Mouse (Mus musculus) lung, embryonic 16.5 days (tissue): ENCODE data around the gene Limk1. TPM values are rescaled to one million over a fixed set of nuclear protein-coding genes. Genes with fewer than 3 reads are reported as not detected.
"Not testable (repeated sequence)": the region's sequence is repeated elsewhere in the genome, so short reads cannot be mapped to it uniquely, and the experiment has no call there.

Source experiments
- ATAC-seq: fragments of 200-750 bp; cut with Nextera tagmentation; 2 replicates; pipeline ENCODE4 v1.8.0; 2017; ENCODE audit warnings: low read depth, mild to moderate bottlenecking, moderate library complexity
- H3K27ac ChIP-seq: fragments of 300-500 bp; sonication (generic); 2 replicates; pipeline ENCODE4 v1.5.1; 2014; ENCODE audit warnings: mild to moderate bottlenecking, control low read depth, low read length
- H3K27me3 ChIP-seq: fragments of 300-500 bp; sonication (generic); 2 replicates; pipeline ENCODE4 v1.6.1; 2014; ENCODE audit warnings: low read depth, low read length, mixed read lengths; ENCODE audit not compliant: control insufficient read depth, insufficient read depth
- H3K36me3 ChIP-seq: fragments of 300-500 bp; sonication (generic); 2 replicates; pipeline ENCODE4 v1.6.1; 2014; ENCODE audit warnings: low read length; ENCODE audit not compliant: control insufficient read depth, insufficient read depth
- H3K4me1 ChIP-seq: fragments of 300-500 bp; sonication (generic); replicated peaks from 2 replicates; pipeline ENCODE4 v1.6.1; 2014; ENCODE audit warnings: low read length, mixed read lengths; ENCODE audit not compliant: control insufficient read depth, insufficient read depth
- H3K4me2 ChIP-seq: fragments of 300-500 bp; sonication (generic); 2 replicates; pipeline ENCODE4 v1.6.1; 2014; ENCODE audit warnings: low read depth, low read length, control low read depth
- H3K4me3 ChIP-seq: fragments of 300-500 bp; sonication (generic); 2 replicates; pipeline ENCODE4 v1.5.1; 2014; ENCODE audit warnings: mild to moderate bottlenecking, low read length, control low read depth
- H3K9ac ChIP-seq: fragments of 300-500 bp; sonication (generic); 2 replicates; pipeline ENCODE4 v1.6.1; 2014; ENCODE audit warnings: low read length, control low read depth
- H3K9me3 ChIP-seq: fragments of 300-500 bp; sonication (generic); 2 replicates; pipeline ENCODE4 v1.6.1; 2016; ENCODE audit warnings: low read length; ENCODE audit not compliant: control insufficient read depth
- WGBS: fragments of 180-500 bp; shearing (Covaris S2); extraction: QIAGEN DNeasy Blood & Tissue Kit; methylation state at CpG from one replicate; pipeline ENCODE4 v1.1.7; 2014; 5-methylcytosine and 5-hydroxymethylcytosine counted together
- polyA plus RNA-seq: library from polyadenylated mRNA; unstranded; fragments of >200 nt; fragmentation: Nextera tagmentation; extraction: Ambion mirVana; gene quantifications from 2 replicates; pipeline ENCODE4 v1.2.1, GENCODE M21; 2015

Gene Limk1
- polyA plus RNA-seq, 1 experiment from 2014 or later: 8.3 TPM

- no peak overlapping the region for H3K4me2 ChIP-seq
- H3K36me3 ChIP-seq: peaks cover 9% of the 10 kb centered on the region
- peaks cover 22% of the 10 kb centered on the region for H3K4me1 ChIP-seq
- no peaks in the 10 kb centered on the region for H3K27me3 ChIP-seq
- no peak overlapping the region for H3K4me3 ChIP-seq
- H3K27ac ChIP-seq: peak overlapping the region; percentile 62; the same call in 1 of the 2 replicates
- ATAC-seq: no peak
- no peak overlapping the region for H3K9ac ChIP-seq
- H3K9me3 ChIP-seq: no peaks in the 10 kb centered on the region
- 88% methylated on average over 1 of the region's 1 CpGs for WGBS
These were observed 16.2 kb downstream of the Limk1 start for GRCm38 (mm10) chr5:134672198-134672516.

- Histone ChIP-seq H3K27ac (peak overlapping the region; percentile 62; the same call in 1 of the 2 replicates), H3K9ac (0 out of 2 replicates have a peak overlapping the region, but pooled peaks have one; percentile 0), H3K4me1 (peaks cover 16% of the 10 kb centered on the region), H3K9me3 (no peaks in the 10 kb centered on the region), H3K27me3 (no peaks in the 10 kb centered on the region), H3K4me2 (no peak overlapping the region), H3K36me3 (peaks cover 9% of the 10 kb centered on the region), H3K4me3 (no peak overlapping the region)
- WGBS: 52% methylated on average over 17 of the region's 17 CpGs
- ATAC-seq: no peak
These were observed 16.8 kb downstream of the Limk1 start for GRCm38 (mm10) chr5:134671335-134672197.

GRCm38 (mm10) chr5:134669001-134669708 is 19.2 kb downstream of the Limk1 start:
- peaks cover 14% of the 10 kb centered on the region for H3K36me3 ChIP-seq
- WGBS: 80% methylated on average over 20 of the region's 20 CpGs

GRCm38 (mm10) chr5:134668495-134668894 is 19.9 kb downstream of the Limk1 start:
- Histone ChIP-seq H3K27ac (no peak overlapping the region), H3K4me3 (no peak overlapping the region), H3K36me3 (peaks cover 16% of the 10 kb centered on the region), H3K9me3 (no peaks in the 10 kb centered on the region), H3K4me1 (peaks cover 4% of the 10 kb centered on the region), H3K27me3 (no peaks in the 10 kb centered on the region), H3K9ac (no peak overlapping the region), H3K4me2 (no peak overlapping the region)
- WGBS: 40% methylated on average over 8 of the region's 8 CpGs
- peak; percentile 16; the same call in 1 of the 2 replicates for ATAC-seq

More at GRCm38 (mm10) chr5:134669001-134669708, 19.2 kb downstream of the Limk1 start:
- ATAC-seq: no peak
- no peak overlapping the region for H3K27ac ChIP-seq
- no peak overlapping the region for H3K4me2 ChIP-seq
- no peaks in the 10 kb centered on the region for H3K27me3 ChIP-seq
- no peak overlapping the region for H3K4me3 ChIP-seq
- no peaks in the 10 kb centered on the region for H3K9me3 ChIP-seq
- no peak overlapping the region for H3K9ac ChIP-seq
- H3K4me1 ChIP-seq: peaks cover 4% of the 10 kb centered on the region

GRCm38 (mm10) chr5:134656708-134657107 is 31.7 kb downstream of the Limk1 start:
- H3K36me3 ChIP-seq: peaks cover 4% of the 10 kb centered on the region
- no peaks in the 10 kb centered on the region for H3K27me3 ChIP-seq
- no peak overlapping the region for H3K4me2 ChIP-seq
- no peak overlapping the region for H3K9ac ChIP-seq
- H3K4me3 ChIP-seq: no peak overlapping the region
- no peaks in the 10 kb centered on the region for H3K9me3 ChIP-seq
- no peak for ATAC-seq
- H3K27ac ChIP-seq: no peak overlapping the region
- 82% methylated on average over 4 of the region's 4 CpGs for WGBS
- H3K4me1 ChIP-seq: peaks cover 10% of the 10 kb centered on the region

- ATAC-seq: peak; percentile 82
- Histone ChIP-seq H3K4me2 (no peak overlapping the region), H3K9ac (no peak overlapping the region), H3K27me3 (no peaks in the 10 kb centered on the region), H3K9me3 (0 out of 2 replicates have a peak, but pooled peaks cover 3% of the 10 kb centered on the region), H3K4me1 (peaks cover 15% of the 10 kb centered on the region), H3K36me3 (peaks cover 2% of the 10 kb centered on the region; the same call in 1 of the 2 replicates), H3K27ac (peak overlapping the region; percentile 66), H3K4me3 (no peak overlapping the region)
- WGBS: 13% methylated on average over 7 of the region's 7 CpGs
These were observed 36.4 kb downstream of the Limk1 start for GRCm38 (mm10) chr5:134652015-134652414.

- no peak for ATAC-seq
These were observed 37.5 kb downstream of the Limk1 start for GRCm38 (mm10) chr5:134650926-134651325.

GRCm38 (mm10) chr5:134648976-134649375 is 39.4 kb downstream of the Limk1 start:
- not testable (repeated sequence) for H3K4me2 ChIP-seq, H3K27ac ChIP-seq, H3K4me3 ChIP-seq, H3K9ac ChIP-seq, ATAC-seq, H3K9me3 ChIP-seq, H3K36me3 ChIP-seq, H3K27me3 ChIP-seq
- WGBS: 74% methylated on average over 3 of the region's 4 CpGs
- H3K4me1 ChIP-seq: peaks cover 29% of the 10 kb centered on the region

More at GRCm38 (mm10) chr5:134650926-134651325, 37.5 kb downstream of the Limk1 start:
- 45% methylated on average over 4 of the region's 5 CpGs for WGBS
- no peaks in the 10 kb centered on the region for H3K27me3 ChIP-seq
- H3K9ac ChIP-seq: no peak overlapping the region
- 0 out of 2 replicates have a peak, but pooled peaks cover 3% of the 10 kb centered on the region for H3K9me3 ChIP-seq
- peaks cover 15% of the 10 kb centered on the region for H3K4me1 ChIP-seq
- H3K36me3 ChIP-seq: no peaks in the 10 kb centered on the region
- no peak overlapping the region for H3K4me3 ChIP-seq
- no peak overlapping the region for H3K4me2 ChIP-seq
- no peak overlapping the region for H3K27ac ChIP-seq

GRCm38 (mm10) chr5:134647394-134647793 is 41.0 kb downstream of the Limk1 start:
- Histone ChIP-seq H3K9ac (no peak overlapping the region), H3K4me1 (peaks cover 28% of the 10 kb centered on the region), H3K27me3 (no peaks in the 10 kb centered on the region), H3K36me3 (no peaks in the 10 kb centered on the region), H3K4me2 (no peak overlapping the region), H3K27ac (no peak overlapping the region), H3K4me3 (no peak overlapping the region), H3K9me3 (0 out of 2 replicates have a peak, but pooled peaks cover 3% of the 10 kb centered on the region)
- WGBS: 75% methylated on average over 2 of the region's 2 CpGs
- ATAC-seq: no peak
